Mouse (Mus musculus) cerebellum, adult 2 months (tissue): ENCODE measurements around the gene Ssc5d. TPM values are rescaled to one million over a fixed set of nuclear protein-coding genes. Genes with fewer than 3 reads are reported as not detected.

Experiments used
- DNase-seq, 2 experiments: peaks; one replicate each; pipeline ENCODE4 v3.0.0; 2021
- H3K27ac ChIP-seq: fragments of 200-500 bp; 2 replicates; pipeline ENCODE4 v1.5.1; 2012; ENCODE audit warnings: low read length, control low read depth, inconsistent platforms; ENCODE audit not compliant: insufficient read depth
- H3K27me3 ChIP-seq: fragments of 200-500 bp; 2 replicates; pipeline ENCODE4 v1.6.1; 2012; ENCODE audit warnings: inconsistent platforms, mild to moderate bottlenecking, low read length, moderate library complexity; ENCODE audit not compliant: control insufficient read depth, insufficient read depth
- H3K4me1 ChIP-seq: fragments of 200-500 bp; 2 replicates; pipeline ENCODE4 v1.6.1; 2011; ENCODE audit warnings: low read length; ENCODE audit not compliant: control insufficient read depth, insufficient read depth
- H3K4me3 ChIP-seq: fragments of 200-500 bp; replicated peaks from 2 replicates; pipeline ENCODE3; 2011; ENCODE audit warnings: mild to moderate bottlenecking, low read depth, low read length, control low read depth; ENCODE audit not compliant: insufficient read depth
- CTCF ChIP-seq: fragments of 200-500 bp; IDR thresholded peaks from 2 replicates; pipeline ENCODE4 v1.5.1; 2011; ENCODE audit warnings: low read depth, mild to moderate bottlenecking, control low read depth, low read length, moderate library complexity, borderline replicate concordance; ENCODE audit not compliant: insufficient read depth
- POLR2A ChIP-seq: fragments of 200-500 bp; IDR thresholded peaks from 2 replicates; pipeline ENCODE4 v1.6.1; 2011; ENCODE audit warnings: low read length, control low read depth, borderline replicate concordance; ENCODE audit not compliant: insufficient read depth
- WGBS: fragments of 180-500 bp; shearing (Covaris S2); methylation state at CpG from one replicate; pipeline ENCODE4 v1.1.7; 2018; 5-methylcytosine and 5-hydroxymethylcytosine counted together
- polyA plus RNA-seq: library from polyadenylated mRNA; depleted of rRNA; stranded (reverse); fragments of >200 nt; gene quantifications from 2 replicates; pipeline ENCODE4 v1.2.3, GENCODE M21; 2012; rRNA removed

Ssc5d gene
- polyA plus RNA-seq, 1 experiment, result 1.9 TPM

- peak; percentile 35 to 38 for DNase-seq
- peaks cover 3% of the 10 kb centered on the region for H3K4me1 ChIP-seq
- H3K4me3 ChIP-seq, result peak overlapping the region; percentile 85
- no peaks in the 10 kb centered on the region for H3K27me3 ChIP-seq
- H3K27ac ChIP-seq, result peak overlapping the region; percentile 41
- WGBS, result 53% methylated on average over 55 of the region's 55 CpGs
- no peak for TF ChIP-seq CTCF
- TF ChIP-seq POLR2A, result no peak
Measured at GRCm38 (mm10) chr7:4993347-4993998, 67.9 kb downstream of the Ssc5d start.

GRCm38 (mm10) chr7:4993999-4994788 is 68.6 kb downstream of the Ssc5d start:
- WGBS, result 55% methylated on average over 59 of the region's 59 CpGs
- Histone ChIP-seq H3K4me1 (peaks cover 3% of the 10 kb centered on the region), H3K27me3 (no peaks in the 10 kb centered on the region), H3K27ac (peak overlapping the region; percentile 41), H3K4me3 (peak overlapping the region; percentile 85)
- TF ChIP-seq POLR2A (no peak), CTCF (no peak)
- peak; percentile 59 to 64 for DNase-seq

Other genes starting within 250 kb of the Ssc5d start
- 94.5 and 96.8 TPM in 2 replicates for gene Hspbp1, start 240.7 kb upstream of the Ssc5d start, polyA plus RNA-seq
- 177 and 182 TPM in 2 replicates for gene Brsk1, start 235.2 kb upstream of the Ssc5d start, polyA plus RNA-seq
- gene Tmem150b, start 200.5 kb upstream of the Ssc5d start, polyA plus RNA-seq, result not detected in 2 replicates
- gene Kmt5c, start 185.7 kb upstream of the Ssc5d start, polyA plus RNA-seq, result 81.5 and 89.6 TPM in 2 replicates
- gene Cox6b2, start 172.7 kb upstream of the Ssc5d start, polyA plus RNA-seq, result 41.9 and 44.4 TPM in 2 replicates
- gene Fam71e2, start 154.5 kb upstream of the Ssc5d start, polyA plus RNA-seq, result not detected in 2 replicates
- gene Il11, start 142.9 kb upstream of the Ssc5d start, polyA plus RNA-seq, result 1.2 TPM in 2 replicates
- not detected in 2 replicates for gene Tmem190, start 142.8 kb upstream of the Ssc5d start, polyA plus RNA-seq
- gene Tmem238, start 136.1 kb upstream of the Ssc5d start, polyA plus RNA-seq, result 13.2 and 15.6 TPM in 2 replicates
- 268 and 296 TPM in 2 replicates for gene Rpl28, start 132.9 kb upstream of the Ssc5d start, polyA plus RNA-seq
- gene Ube2s, start 113.2 kb upstream of the Ssc5d start, polyA plus RNA-seq, result 179 and 211 TPM in 2 replicates
- 21.0 and 22.7 TPM in 2 replicates for gene Shisa7, start 81.1 kb upstream of the Ssc5d start, polyA plus RNA-seq
- gene Isoc2b, start 55.5 kb upstream of the Ssc5d start, polyA plus RNA-seq, result 11.1 and 13.6 TPM in 2 replicates
- 17.4 and 17.7 TPM in 2 replicates for gene Isoc2a, start 48.6 kb upstream of the Ssc5d start, polyA plus RNA-seq
- gene Gm36210, start 19.3 kb upstream of the Ssc5d start, polyA plus RNA-seq, result 0.59 and 0.61 TPM in 2 replicates
- gene Zfp628, start 10.6 kb upstream of the Ssc5d start, polyA plus RNA-seq, result 9.8 and 10.4 TPM in 2 replicates
- 33.5 and 37.5 TPM in 2 replicates for gene Nat14, start 3.8 kb upstream of the Ssc5d start, polyA plus RNA-seq
- 0.15 and 0.38 TPM in 2 replicates for gene Sbk2, start 38.6 kb downstream of the Ssc5d start, polyA plus RNA-seq
- gene Sbk3, start 45.4 kb downstream of the Ssc5d start, polyA plus RNA-seq, result 2.6 TPM in 2 replicates
- gene Zfp579, start 70.4 kb downstream of the Ssc5d start, polyA plus RNA-seq, result 64.8 and 65.2 TPM in 2 replicates
- 14.4 and 14.9 TPM in 2 replicates for gene Zfp524, start 88.6 kb downstream of the Ssc5d start, polyA plus RNA-seq
- gene Fiz1, start 88.9 kb downstream of the Ssc5d start, polyA plus RNA-seq, result 28.2 and 29.8 TPM in 2 replicates
- gene Gm44973, start 89.7 kb downstream of the Ssc5d start, polyA plus RNA-seq, result not detected in 2 replicates
- 30.3 and 33.3 TPM in 2 replicates for gene Zfp865, start 94.6 kb downstream of the Ssc5d start, polyA plus RNA-seq
- gene Ccdc106, start 94.8 kb downstream of the Ssc5d start, polyA plus RNA-seq, result 42.4 and 46.7 TPM in 2 replicates
- gene 4632433K11Rik, start 108.3 kb downstream of the Ssc5d start, polyA plus RNA-seq, result not detected in 2 replicates
- 8.4 and 9.6 TPM in 2 replicates for gene Zfp784, start 112.7 kb downstream of the Ssc5d start, polyA plus RNA-seq
- 29.7 and 34.3 TPM in 2 replicates for gene Zfp580, start 125.8 kb downstream of the Ssc5d start, polyA plus RNA-seq
- 196 and 211 TPM in 2 replicates for gene U2af2, start 136.4 kb downstream of the Ssc5d start, polyA plus RNA-seq
- 246 and 251 TPM in 2 replicates for gene Epn1, start 154.4 kb downstream of the Ssc5d start, polyA plus RNA-seq
- not detected in 2 replicates for gene Rfpl4, start 191.2 kb downstream of the Ssc5d start, polyA plus RNA-seq
- gene Rasl2-9, start 200.2 kb downstream of the Ssc5d start, polyA plus RNA-seq, result 0.34 and 0.60 TPM in 2 replicates
- not detected in 2 replicates for gene Vmn1r55, start 223.9 kb downstream of the Ssc5d start, polyA plus RNA-seq